Mouse (Mus musculus) cerebellum, postnatal 14 days (tissue): Measurements from ENCODE around the gene Myl12a.
"Not testable (repeated sequence)": the region's sequence is repeated elsewhere in the genome, so short reads cannot be mapped to it uniquely, and the experiment has no call there.

ENCODE experiments used
- DNase-seq, 2 experiments: peaks; one replicate each; pipeline ENCODE4 v3.0.0; 2021; ENCODE audit warnings: mixed read lengths in 2 of 2

The Myl12a gene

DNA sequence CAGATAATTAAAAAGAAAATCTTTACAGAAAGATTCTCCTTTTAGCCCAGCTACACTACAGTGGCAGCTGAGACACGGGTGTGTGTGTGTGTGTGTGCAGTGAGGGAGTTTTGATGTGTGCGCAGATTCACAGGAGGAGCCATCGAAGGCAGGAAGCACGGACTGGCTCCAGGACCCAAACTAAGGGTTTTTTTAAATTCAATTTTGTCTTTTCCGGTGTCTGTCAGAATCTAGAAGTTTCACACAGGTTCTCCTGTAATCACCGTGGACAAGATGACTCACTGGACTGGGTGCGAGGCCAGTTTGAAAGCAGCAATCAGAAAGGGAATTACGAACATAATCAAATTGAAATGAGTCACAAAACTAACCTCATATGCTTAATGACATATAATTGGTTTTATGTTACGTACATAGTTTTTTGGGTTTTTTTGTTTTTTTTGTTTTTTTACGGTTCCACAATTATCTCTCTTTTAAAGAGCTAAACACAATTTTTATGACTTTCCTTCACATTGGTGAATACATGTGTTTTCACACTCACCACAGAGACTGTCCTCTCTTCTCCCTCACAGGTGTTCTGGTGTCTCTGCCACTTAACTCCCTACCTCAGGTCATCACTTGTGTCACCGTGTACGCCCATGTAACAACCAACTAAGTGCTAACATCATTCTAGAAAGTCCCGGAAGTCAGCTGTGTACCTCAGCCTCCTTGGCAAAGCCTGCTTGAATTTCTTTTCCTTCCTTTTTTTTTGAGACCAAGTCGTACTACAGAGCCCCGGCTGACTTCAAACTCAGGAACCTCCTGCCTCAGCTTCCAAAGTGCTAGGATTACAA lies 15.6 kb downstream of the Myl12a start:
- no peak for DNase-seq

DNA sequence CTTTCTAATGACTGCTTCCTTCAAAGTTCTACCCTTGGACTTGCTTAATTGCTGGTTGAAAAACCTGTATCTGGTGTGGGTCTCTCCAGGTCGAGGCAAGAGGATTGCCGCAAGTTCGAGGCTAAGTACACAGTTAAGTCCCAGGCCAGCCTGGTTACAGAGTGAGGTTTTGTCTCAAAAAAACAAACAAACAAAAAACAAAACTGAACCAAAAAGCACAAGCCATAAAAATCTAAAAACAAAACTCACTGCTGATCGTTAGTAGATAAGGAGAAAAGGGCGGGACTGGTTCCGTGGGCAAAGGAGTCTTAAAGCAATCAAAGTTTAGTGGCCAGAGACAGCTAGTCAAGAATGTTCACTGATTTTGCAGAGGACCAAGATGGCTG lies 16.3 kb downstream of the Myl12a start:
- no peak for DNase-seq

DNA sequence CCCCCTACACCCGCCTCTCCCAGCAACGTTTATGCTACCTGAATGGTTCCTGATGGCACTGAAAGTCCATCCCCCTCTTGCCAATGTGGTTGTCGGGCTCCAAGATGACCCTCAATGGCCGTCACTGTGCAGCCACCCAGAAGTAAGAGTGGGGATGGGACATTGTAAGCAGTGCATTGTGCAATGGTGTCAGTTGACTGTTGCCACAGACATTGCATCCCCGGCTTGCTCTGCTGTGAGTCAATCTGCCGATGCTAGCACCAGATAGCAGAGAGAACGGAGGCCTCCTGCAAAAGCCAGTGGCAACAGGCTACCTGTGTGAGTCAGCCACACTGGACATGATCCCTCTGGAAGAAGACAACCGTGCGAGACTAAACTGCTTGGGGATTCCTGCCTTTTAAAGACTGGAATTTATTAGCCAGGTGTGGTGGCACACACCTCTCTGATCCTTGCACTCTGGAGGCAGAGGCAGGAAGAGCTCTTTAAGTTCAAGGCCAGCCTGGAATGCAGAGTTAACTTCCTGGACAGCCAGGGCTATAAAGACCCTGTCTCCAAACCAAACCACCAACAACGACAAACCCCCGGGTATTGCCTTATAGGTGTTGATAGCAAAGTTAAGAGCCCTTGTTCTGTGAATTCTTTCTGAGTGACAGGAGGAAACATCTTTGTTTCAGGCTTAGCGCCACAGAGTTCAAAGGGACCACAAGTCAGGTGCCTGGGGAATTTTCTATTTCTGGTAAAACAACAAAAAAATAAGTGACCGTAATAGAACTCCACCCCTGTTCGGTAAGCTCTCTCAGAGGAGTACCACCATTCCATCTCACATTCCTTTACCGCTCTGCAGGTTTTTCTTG lies 16.9 kb downstream of the Myl12a start:
- DNase-seq: no peak

DNA sequence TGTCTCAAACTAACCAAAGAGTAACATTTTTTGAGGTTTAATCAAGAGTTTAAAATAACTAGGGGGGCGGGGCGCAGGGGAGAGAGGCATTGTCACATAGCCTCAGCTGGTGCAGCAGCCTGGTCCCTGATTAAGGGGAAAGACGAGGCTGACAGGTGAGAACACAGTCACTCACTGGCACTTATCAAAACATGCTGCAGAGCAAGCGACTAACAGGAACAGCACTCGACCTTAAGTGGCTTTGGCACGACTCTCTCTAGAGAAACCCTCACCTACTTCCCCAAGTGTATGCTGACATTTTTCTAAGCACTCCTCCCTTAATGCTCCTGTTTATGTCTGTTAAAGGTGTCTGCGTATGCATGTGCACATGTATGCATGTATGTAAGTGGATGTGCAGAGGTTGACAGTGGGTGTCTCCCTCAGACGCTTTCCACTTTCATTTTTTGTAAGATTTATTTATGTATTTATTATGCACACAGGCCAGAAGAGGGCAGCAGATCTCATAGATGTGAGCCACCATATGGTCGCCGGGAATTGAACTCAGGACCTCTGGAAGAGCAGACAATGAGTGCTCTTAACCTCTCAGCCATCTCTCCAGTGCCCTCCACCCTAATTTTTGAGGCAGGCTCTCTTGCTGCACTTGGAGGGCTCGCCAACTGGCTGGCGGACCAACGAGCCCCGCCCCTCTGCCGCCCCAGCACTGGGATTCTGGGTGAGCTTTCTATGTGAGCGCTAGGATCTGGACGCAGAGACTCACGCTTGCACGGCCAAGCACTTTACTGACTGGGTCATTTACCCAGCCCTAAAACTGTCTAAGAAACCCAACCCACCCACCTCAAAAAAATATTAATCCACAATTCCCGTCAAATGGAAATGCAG lies 23.1 kb downstream of the Myl12a start:
- no peak for DNase-seq

DNA sequence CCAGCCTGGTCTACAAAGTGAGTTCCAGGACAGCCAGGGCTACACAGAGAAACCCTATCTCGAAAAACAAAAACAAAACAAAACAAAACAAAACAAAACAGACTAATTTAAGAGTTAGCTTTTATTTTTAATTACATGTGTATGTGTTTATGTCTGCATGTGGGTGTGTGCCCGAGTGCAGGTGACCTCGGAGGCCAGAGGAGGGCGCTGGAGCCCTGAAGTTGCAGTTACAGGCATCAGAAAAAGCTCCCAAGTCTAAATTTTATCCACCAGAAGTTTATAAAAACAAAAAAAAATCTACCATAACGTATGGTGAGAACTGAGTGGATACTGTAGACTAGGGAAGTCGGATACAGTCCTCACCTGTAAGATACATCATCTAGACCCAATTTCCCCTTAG lies 24.9 kb downstream of the Myl12a start:
- DNase-seq: no peak

DNA sequence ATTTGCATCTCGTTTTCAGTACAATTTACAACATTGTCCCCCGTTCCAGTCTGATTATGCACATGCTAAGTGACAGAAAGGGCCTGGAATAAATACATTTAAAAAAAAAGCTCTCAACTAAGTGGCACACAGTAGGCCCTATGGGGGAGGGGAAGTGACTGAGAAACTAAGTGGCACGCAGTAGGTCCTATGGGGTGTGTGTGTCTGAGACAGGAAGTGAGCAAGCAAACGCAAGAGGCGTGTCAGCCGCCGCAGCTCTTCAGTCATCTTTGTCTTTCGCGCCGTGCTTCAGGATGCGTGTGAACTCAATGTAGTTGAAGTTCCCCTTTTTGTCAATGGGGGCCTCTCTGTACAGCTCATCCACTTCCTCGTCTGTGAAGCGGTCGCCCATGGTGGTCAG lies 28.6 kb downstream of the Myl12a start:
- not testable (repeated sequence) for DNase-seq

DNA sequence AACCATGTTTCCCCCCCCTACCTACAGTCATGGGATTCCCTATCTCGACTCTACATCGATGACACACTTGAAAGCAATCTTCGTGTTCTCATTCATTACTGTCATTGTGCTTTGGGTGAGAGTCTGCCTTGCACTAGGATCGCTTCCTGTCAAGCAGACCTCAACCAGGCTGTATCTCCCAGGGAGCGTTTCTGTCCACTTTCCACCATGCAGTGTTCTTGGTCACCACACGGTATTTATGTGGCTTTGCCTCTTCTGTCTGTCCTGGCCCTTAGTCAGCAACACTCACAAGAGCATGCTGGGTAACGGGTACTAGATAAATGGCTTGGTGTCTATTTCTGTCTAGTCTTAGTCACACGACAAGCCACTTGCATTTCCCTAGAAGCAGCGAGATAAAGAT lies 29.3 kb downstream of the Myl12a start:
- DNase-seq: no peak

DNA sequence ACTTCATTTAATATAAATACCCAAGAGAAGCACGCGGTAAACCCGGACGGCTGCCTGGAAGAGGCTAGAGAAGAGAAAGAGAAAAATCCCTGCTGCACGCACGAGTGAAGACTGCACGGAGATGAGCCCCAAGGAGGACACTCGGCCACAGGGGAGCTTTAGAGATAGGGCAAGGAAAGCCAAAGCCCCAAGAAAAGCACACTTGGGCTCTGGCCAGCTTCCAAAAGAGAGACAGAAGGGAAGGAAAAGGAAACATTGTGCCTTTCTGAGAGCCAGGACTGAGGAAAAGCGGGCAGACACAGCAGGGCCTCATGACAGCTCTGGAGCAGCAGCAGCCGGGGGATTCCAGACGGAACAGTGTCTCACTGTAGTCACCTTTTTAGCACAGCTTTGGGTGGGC lies 31.5 kb downstream of the Myl12a start:
- no peak for DNase-seq

DNA sequence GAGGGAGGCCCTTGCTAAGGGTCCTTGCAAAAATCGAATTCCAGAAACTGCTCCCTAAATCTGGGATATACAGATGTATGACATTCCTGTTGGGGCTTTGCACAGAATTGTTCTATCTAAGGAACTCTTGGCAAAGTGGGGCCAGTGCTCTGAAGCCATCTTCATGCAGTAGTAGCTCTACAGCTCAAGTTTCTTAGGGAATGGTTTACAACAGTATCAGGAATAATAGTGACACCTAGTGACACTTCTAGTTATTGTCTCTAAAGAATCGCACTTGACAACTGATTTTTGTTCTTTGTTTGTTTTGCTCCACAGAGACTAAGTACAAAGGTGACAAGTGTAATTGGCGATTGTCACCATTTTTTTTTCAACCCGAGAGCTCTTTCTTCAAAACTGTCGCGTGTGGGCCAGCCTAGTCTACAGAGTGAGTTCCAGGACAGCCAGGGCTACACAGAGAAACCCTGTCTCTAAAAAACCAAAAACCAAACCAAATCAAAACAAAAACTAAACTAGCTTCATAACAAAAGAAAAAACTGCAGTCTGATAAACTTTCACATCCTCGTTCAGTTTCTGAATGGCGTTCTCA lies 34.0 kb downstream of the Myl12a start:
- no peak for DNase-seq

DNA sequence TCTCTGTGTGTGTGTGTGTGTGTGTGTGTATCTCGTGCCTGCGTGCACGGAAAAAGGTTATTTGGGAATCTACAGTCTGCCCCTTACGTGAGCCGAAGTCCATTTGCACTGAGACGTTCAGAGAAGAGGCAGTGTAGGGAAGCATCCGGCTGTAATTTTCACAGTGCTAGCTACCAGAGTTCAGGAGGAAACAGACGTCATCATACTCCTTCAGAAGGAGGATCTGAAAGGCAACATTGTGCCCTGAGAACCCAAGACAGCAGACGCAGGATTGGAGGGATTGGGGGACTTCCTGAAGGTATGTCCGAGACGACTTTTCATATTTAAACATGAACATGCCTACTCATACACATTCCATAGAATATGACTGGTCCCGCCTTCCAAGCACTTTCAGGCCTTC lies 35.0 kb downstream of the Myl12a start:
- DNase-seq: no peak

DNA sequence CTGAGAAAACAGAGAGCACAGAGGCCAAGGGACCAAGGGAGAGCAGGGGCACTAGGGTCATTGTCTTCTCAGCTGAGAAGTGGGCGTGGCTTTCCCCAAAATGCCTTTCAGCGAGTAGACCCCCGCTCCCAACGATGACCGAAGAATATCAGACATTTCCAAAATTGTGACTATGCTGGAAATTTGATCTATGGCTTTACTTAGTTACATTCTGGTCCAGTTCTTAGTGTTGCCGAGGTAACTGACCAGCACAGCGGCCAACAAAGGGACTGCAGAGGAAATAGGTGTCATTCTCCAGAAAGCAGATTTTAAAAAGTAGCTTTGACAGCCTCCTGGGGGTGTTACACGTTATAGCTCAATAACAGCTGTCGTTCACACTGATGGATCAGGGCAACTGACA lies 35.5 kb downstream of the Myl12a start:
- DNase-seq: no peak

DNA sequence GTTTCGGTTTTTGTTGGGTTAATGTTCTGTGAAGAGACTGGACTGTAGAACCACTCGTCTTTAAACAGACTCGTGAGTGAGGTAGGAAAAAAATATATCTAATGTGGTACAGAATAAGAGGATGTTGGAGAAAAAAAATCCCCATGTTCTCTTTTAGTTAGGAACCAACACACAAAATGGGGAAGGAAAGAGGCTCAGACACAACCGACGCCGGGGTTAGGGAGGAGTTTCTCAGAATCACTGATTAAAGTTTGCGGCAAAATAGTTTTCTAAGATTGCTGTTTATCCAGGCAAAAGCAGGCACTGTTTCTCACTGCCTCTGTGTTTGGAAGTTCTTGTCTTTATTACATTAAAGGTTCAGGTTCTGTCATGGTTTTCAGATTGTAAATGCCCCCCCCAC lies 36.6 kb downstream of the Myl12a start:
- no peak for DNase-seq

DNA sequence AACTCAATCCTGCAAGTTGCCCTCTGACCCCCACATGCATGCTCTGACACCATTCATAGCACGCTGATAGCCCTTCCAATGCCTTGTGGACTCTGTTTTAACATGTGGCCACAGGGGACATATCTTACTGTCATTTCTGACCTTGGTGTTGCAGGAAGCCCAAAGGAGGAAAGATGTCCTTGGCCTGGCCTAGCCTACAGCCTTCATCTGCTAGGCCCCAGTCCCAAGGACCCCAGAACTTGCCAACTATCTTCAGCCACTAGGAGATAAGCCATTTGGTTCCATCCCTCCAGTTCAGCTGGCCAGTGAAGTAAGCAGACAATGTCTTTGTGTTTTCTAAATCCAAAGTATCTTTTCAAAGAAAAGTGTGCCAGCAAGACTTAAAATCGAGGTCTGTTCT lies 37.4 kb downstream of the Myl12a start:
- DNase-seq: no peak

DNA sequence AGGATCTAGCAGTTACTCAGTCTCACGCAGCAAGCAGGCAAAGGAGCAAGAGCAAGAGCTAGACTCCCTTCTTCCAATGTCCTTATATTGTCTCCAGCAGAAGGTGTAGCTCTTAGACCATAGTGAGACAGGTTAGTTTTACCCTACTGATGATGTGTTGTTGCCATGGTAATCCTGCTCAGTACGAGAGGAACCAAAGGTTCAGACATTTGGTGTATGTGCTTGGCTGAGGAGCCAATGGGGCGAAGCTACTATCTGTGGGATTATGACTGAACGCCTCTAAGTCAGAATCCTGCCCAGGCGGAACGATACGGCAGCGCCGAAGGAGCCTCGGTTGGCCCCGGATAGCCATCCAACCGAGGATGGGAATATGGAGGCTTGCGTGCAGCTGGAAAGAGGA lies 39.1 kb downstream of the Myl12a start:
- DNase-seq: peak; percentile 74 to 84

DNA sequence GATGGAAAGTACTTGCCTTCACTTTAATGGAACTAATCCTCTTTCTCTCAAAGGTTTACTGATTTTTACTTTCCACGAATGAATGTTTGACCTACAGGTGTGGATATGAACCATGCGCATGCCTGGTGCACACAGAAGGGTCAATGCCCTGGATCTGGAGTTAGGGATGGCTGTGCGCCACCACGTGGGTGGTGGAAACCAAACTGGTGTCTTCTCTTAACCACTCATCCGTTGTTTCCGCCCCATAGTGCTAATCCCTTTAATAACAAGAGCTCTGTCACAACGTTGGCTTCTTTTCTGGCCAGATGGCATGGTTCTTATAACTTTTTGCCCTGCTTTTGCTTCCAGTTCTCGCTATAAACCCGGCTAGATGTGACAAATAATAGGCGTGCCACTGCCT lies 51.4 kb downstream of the Myl12a start:
- no peak for DNase-seq

DNA sequence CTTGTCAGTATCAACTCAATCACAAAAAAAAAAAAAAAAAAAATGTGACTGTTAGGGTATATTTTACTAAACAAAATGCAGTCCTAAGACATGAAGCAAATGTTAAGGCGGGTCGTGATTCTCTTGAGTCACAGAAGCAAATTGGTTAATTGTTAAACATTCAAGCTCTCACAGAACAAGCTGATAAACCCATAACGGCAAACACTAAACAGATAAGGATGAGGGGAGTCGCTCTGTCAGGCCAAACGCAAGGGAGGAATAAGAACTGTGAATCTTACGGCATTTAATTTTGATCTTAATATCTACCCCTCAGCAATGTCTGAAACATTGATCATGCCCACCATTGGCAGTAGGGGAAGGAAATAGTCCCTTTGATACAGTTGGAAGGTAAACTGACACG lies 53.5 kb downstream of the Myl12a start:
- no peak for DNase-seq

DNA sequence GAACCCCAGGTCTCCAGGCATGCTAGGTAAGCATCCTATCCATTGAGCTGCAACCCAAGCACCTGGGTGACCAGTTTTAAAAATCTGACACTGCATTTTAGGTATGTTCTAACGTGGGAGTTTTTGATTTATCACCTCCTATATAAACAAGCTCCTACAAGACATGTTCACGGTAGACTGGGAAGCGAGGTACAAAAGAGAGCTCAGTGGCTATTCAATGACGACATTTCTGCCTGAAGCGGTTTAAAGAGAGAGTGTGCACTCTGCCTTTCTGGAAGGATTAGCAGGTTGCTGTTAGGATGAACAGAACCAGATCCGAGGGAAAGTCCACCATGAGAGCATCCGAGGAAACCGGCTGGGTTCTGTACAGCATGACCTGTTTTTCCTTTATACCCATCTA lies 54.0 kb downstream of the Myl12a start:
- DNase-seq: no peak

DNA sequence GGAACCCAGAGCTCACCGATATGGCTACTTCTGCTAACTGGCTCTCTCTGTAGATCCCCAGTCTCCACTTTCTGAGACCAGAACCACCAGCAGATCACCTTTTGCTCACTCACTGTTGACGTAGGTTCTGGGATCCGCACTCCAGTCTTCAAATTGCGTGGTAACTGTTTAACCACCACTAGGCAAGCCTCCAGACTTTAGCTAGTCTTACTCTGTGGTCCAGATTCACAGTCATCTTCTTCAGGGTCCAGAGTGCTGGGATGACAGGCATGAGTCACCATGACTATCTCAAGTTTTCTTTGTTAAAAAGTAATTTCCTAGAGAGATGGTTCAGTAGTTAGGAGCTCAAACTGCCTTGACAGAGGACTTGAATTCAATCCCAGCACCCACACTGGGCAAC lies 58.9 kb downstream of the Myl12a start:
- no peak for DNase-seq
